Mouse (Mus musculus): ENCODE results near the gene Bmp8b. TPM values are rescaled to one million over a fixed set of nuclear protein-coding genes. Genes with fewer than 3 reads are reported as not detected.
"Not testable (repeated sequence)": the region's sequence is repeated elsewhere in the genome, so short reads cannot be mapped to it uniquely, and the experiment has no call there.

The Bmp8b gene
- total RNA-seq, 2 experiments from 2014 or later = not detected

GRCm38 (mm10) chr4:123111275-123111983 lies 6.5 kb downstream of the Bmp8b start:
- not testable (repeated sequence) for DNase-seq

GRCm38 (mm10) chr4:123112216-123112764 lies 7.3 kb downstream of the Bmp8b start:
- DNase-seq = no peak

- not testable (repeated sequence) for DNase-seq
Observed at GRCm38 (mm10) chr4:123114651-123115050, 9.7 kb downstream of the Bmp8b start.

- no peak for DNase-seq
Observed at GRCm38 (mm10) chr4:123116011-123116410, 11.0 kb downstream of the Bmp8b start, which contains the start of gene Oxct2b. Gene Oxct2b (plus strand): TSS chr4:123116266.

- DNase-seq = not testable (repeated sequence)
Observed at GRCm38 (mm10) chr4:123116640-123117039, 11.7 kb downstream of the Bmp8b start.

GRCm38 (mm10) chr4:123121286-123121685 lies 16.3 kb downstream of the Bmp8b start:
- DNase-seq = no peak

- DNase-seq = no peak
Observed at GRCm38 (mm10) chr4:123126626-123127025, 21.7 kb downstream of the Bmp8b start.

- DNase-seq = no peak
Observed at GRCm38 (mm10) chr4:123127051-123127450, 22.1 kb downstream of the Bmp8b start.

GRCm38 (mm10) chr4:123137551-123137950 lies 32.6 kb downstream of the Bmp8b start:
- no peak for DNase-seq

GRCm38 (mm10) chr4:123139513-123140154 lies 34.7 kb downstream of the Bmp8b start, which contains the start of gene Ppie:
Gene Ppie (minus strand): TSS chr4:123139951.
- DNase-seq = peak; percentile 92

- DNase-seq = no peak
Observed at GRCm38 (mm10) chr4:123147446-123148150, 42.6 kb downstream of the Bmp8b start.

- no peak for DNase-seq
Observed at GRCm38 (mm10) chr4:123152003-123152402, 47.0 kb downstream of the Bmp8b start.

GRCm38 (mm10) chr4:123152976-123153375 lies 48.0 kb downstream of the Bmp8b start:
- DNase-seq = no peak

- peak; percentile 25 for DNase-seq
Observed at GRCm38 (mm10) chr4:123155004-123155403, 50.0 kb downstream of the Bmp8b start.

GRCm38 (mm10) chr4:123155427-123155826 lies 50.5 kb downstream of the Bmp8b start:
- DNase-seq = no peak

- DNase-seq = no peak
Observed at GRCm38 (mm10) chr4:123155840-123156239, 50.9 kb downstream of the Bmp8b start.

- no peak for DNase-seq
Observed at GRCm38 (mm10) chr4:123160571-123160970, 55.6 kb downstream of the Bmp8b start.

- DNase-seq = not testable (repeated sequence)
Observed at GRCm38 (mm10) chr4:123161251-123161650, 56.3 kb downstream of the Bmp8b start.

- DNase-seq = no peak
Observed at GRCm38 (mm10) chr4:123162305-123162917, 57.4 kb downstream of the Bmp8b start.

- DNase-seq = no peak
Observed at GRCm38 (mm10) chr4:123164157-123164556, 59.2 kb downstream of the Bmp8b start.

- peak; percentile 58 for DNase-seq
Observed at GRCm38 (mm10) chr4:123171811-123172210, 66.8 kb downstream of the Bmp8b start.
